In the genomic region with DNA sequence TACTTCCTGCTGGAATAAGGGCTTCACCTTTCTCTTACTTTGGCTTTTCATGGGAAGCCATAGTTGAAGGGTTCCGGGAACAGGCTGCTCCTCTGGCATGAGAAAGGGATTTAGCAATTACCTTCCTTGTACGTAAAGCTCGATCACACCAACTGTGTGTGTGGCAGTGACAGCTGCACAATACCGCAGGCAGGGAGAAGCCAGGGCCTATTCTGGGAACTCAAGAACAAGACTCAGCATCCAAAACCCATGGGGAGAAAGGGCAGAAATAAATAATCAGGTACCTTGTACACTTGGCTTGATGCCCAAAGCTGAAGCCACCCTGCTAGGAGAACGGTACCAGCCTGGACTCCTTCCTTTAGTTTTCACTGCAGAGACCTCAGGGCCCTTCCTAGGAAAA, we compare ENCODE assay signal across 12 mouse cellular contexts.
A peak's percentile ranks its signal among the peaks of the same experiment; 100 is the strongest.
DNase-seq lines count a peak whose midpoint lies in the region; ATAC-seq lines count a peak whose summit lies in the region.
"Had no signal": no experiment of that assay in that cellular context is flagged by ENCODE, and none has a peak within 500 bp of the region (broad histone marks: within the 10 kb centered on the region; RNA-seq: fewer than 3 reads in every experiment).

No protein-coding gene starts in this region.

- peak; percentile 18 for DNase-seq in kidney, postnatal 14 days
- no peak for DNase-seq in kidney, adult 11 months
- DNase-seq in adipocyte (ENCODE audit: low spot score), result peak; percentile 50
- peak; percentile 82 for DNase-seq in cerebellum, postnatal 14 days
- no peak for DNase-seq in heart, adult 9 months (ENCODE audit: low spot score in 2 of 2)
- DNase-seq in heart, postnatal 25 days (ENCODE audit: low spot score), result no peak
- DNase-seq: B cell, adult 2 months; layer of hippocampus, postnatal 36 days; thymus, adult 2 months had no signal

- H3K4me3 ChIP-seq in forebrain, embryonic 16.5 days (replicated peaks; ENCODE audit: low read length), result no peak overlapping the region
- no peak overlapping the region for H3K4me3 ChIP-seq in forebrain, embryonic 12.5 days (replicated peaks)
- H3K4me3 ChIP-seq: liver, embryonic 12.5 days had no signal

- WGBS in forebrain, embryonic 16.5 days, result 32% methylated on average over 5 of the region's 5 CpGs
- 73% methylated on average over 5 of the region's 5 CpGs for WGBS in forebrain, embryonic 12.5 days

- H3K27me3 ChIP-seq in forebrain, embryonic 16.5 days (replicated peaks; ENCODE audit: control insufficient read depth, insufficient read depth, low read length), result no peaks in the 10 kb centered on the region
- no peaks in the 10 kb centered on the region for H3K27me3 ChIP-seq in forebrain, embryonic 12.5 days
- H3K27me3 ChIP-seq: liver, embryonic 12.5 days had no signal

- intact Hi-C loops in heart, postnatal 25 days (cut with DNase I), result no loop called here

- no peaks in the 10 kb centered on the region for H3K9me3 ChIP-seq in forebrain, embryonic 16.5 days (ENCODE audit: control insufficient read depth, low read length)
- no peaks in the 10 kb centered on the region for H3K9me3 ChIP-seq in forebrain, embryonic 12.5 days
- H3K9me3 ChIP-seq: liver, embryonic 12.5 days had no signal

- H3K36me3 ChIP-seq in forebrain, embryonic 16.5 days (ENCODE audit: control insufficient read depth, insufficient read depth), result no peaks in the 10 kb centered on the region
- H3K36me3 ChIP-seq in forebrain, embryonic 12.5 days (replicated peaks), result peaks cover 19% of the 10 kb centered on the region; the same call in 1 of the 2 replicates

- no peak for ATAC-seq in forebrain, embryonic 16.5 days
- ATAC-seq in forebrain, embryonic 12.5 days (ENCODE audit: low FRiP score), result no peak

- peaks cover 22% of the 10 kb centered on the region for H3K4me1 ChIP-seq in forebrain, embryonic 16.5 days (replicated peaks; ENCODE audit: control insufficient read depth, insufficient read depth, low read length)
- peaks cover 9% of the 10 kb centered on the region for H3K4me1 ChIP-seq in forebrain, embryonic 12.5 days

- H3K4me2 ChIP-seq in forebrain, embryonic 16.5 days (ENCODE audit: low read length), result no peak overlapping the region
- no peak overlapping the region for H3K4me2 ChIP-seq in forebrain, embryonic 12.5 days

- peak overlapping the region; percentile 3; the same call in 1 of the 2 replicates for H3K27ac ChIP-seq in forebrain, embryonic 16.5 days (ENCODE audit: low read length)
- no peak overlapping the region for H3K27ac ChIP-seq in forebrain, embryonic 12.5 days
- H3K27ac ChIP-seq: liver, embryonic 12.5 days had no signal

- H3K9ac ChIP-seq in forebrain, embryonic 16.5 days (replicated peaks; ENCODE audit: low read depth, low read length), result no peak overlapping the region
- H3K9ac ChIP-seq in forebrain, embryonic 12.5 days, result no peak overlapping the region
- H3K9ac ChIP-seq: liver, embryonic 12.5 days had no signal

Comparison
In these comparisons a context has a peak if more than half of its experiments do, and no peak if none do; other contexts are left out.
1. DNase-seq: peak in kidney, postnatal 14 days (single experiment), adipocyte (single experiment) and cerebellum, postnatal 14 days (2 of 2); none in kidney, adult 11 months (single experiment), heart, adult 9 months (0 of 2) and heart, postnatal 25 days (single experiment).